Mouse (Mus musculus) induced T-regulatory cell, adult 2 months (primary cell): ENCODE data around the gene Aagab.

ENCODE experiments used
- DNase-seq: peaks from one replicate; pipeline ENCODE4 v3.0.0-alpha.2; 2012; ENCODE audit warnings: low read depth

Aagab gene

DNA sequence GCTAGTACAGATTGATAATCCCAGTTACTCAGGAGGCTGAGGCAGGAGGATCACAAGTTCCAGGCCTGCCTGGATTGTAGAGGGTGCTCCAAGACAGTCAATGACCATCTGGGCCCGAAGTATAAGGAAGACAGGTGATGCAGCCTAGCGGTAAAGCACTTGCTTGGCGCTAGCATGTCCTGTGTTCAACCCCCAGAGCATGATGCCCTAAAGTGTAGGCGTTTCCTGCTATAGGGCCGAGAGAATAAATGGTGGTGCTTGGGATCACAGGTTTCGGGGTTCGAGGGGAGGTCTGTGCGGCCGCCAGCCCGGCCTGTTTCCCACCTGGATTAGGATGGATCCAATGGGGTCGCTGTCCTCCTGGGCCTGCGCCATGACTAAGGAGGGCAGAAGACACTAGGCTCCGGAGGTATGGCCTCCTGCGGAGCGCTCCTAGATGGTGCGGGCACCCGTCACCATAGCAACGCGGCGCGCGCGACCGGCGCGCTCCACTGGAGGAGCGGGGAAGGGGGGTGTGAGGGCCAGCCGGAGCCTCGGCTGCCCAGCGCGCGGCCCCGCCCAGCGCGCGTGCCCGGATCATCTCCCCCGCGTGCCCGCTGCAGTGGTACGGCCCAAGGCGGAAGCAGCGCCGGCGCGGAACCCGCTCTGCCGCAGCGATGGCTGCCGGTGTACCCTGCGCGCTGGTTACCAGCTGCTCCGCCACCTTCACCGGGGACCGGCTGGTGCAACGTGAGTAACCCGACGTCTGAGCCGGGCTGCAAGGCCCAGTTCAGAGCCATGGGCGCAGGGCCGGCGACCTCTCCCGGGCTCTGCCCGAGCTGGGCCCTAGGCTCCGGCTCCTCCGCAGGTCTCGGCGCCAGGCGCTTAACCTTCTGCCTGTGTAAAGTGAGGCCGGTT, at the start of gene Aagab, which contains the start of gene Iqch:
Gene Aagab (plus strand): TSS at position 618 of the 897 bp plus-strand sequence.
Gene Iqch (minus strand): TSS at position 451 of the 897 bp plus-strand sequence.
- peak; percentile 98 for DNase-seq

DNA sequence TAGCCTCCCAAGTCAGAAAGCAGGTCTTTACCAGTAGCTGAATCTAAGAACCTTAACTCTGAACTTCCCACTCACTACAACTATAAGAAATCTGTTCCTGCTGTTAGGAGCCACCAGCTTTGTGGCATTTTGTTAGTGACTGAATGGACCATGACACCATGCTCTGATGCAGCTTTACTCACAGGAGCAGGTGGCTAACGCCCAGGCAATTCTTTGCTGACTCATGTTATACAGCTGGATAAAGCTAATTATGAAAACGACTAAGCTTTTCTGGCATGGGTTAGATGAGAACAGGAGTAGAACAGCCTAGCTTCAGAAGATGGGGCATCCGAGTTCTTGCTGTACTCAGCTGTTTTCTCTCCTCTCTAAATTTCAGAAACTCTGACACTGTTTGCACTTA, 48.8 kb upstream of the Aagab start:
- no peak for DNase-seq

DNA sequence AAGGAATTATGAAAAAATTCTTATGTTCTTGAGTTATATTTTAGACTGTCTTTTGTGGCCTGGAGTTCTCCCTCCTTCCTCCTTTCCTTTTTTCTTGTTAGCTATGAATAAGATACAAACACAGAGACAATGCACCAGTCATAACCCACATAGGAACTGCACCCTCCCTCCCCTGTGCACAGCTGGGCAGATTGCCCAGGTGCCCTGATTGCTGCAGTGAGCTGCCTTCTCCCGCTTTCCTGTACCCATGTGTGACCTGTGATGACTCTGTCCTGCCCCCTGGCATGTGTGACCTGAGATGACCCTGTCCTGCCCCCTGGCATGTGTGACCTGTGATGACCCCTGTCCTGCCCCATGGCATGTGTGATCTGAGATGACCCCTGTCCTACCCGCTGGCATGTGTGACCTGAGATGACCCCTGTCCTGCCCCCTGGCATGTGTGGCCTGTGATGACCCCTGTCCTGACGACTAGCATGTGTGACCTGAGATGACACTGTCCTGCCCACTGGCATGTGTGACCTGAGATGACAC, 46.9 kb upstream of the Aagab start:
- DNase-seq: no peak

DNA sequence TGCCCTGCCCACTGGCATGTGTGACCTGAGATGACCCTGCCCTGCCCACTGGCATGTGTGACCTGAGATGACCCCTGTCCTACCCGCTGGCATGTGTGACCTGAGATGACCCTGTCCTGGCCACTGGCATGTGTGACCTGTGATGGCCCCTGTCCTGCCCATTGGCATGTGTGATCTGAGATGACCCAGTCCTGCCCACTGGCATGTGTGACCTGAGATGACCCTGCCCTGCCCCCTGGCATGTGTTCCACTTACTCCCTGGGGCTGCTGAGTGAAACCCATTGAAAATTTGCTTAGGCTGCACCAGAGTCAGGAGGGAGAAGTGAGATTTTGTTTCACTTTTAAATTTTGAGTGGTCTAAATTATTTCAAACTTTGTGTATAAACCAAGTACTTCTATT, 46.1 kb upstream of the Aagab start:
- no peak for DNase-seq

DNA sequence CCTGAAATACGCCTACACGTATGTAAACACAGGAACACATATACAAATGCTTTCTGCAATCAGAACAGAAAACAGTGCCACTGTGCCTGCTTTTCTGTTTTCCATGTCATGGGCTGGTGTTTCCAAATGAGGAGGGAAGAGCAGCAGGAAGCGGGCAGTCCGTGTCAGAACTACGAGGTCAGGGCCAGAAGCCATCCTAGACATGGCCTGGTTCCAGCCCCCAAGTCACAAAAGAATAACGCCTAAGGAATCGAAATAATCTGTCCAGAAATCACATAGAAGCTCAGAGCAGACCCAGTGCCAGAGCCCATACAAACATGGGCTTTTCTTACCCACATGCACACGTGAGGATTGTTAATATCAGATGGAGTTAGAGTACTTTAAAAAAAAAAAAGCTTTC, 45.5 kb upstream of the Aagab start:
- DNase-seq: no peak

DNA sequence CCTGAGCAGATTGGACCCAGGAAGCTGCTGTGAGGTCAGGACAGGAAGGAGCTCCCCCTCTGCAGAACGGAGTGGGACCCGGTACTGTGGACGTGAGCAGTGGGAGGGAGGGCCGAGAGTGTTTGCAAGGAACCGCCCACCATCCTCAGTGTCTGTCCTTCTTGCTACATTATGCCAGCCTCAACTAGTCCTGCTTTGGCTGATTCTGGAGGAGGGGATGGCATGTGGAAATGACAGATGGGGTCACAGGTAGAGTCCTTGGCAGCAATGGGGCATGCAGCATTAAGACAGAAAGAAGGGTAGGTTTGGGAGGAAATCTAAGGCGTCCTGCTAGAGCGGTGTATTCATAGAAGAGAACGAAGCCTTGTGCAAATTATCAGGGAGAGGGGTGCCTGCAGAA, 40.5 kb upstream of the Aagab start:
- no peak for DNase-seq

DNA sequence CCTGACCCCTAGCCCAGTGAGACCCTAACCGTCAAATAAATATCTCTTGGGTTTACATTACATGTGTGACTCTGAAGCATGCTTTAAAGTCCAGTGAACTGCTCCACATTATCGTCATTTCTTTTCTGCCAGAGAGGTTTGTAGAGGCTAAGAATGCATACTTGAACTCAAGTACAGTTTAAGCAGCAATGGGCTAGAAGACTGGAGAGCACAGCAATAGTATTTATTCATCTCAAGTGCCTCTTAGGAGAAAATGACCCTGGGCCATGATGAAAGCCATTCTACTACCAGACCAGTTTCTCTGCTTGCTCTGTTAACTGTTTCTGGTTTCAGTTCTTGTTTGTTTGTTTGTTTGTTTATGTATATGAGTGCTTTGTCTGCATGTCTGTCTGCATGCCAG, 39.0 kb upstream of the Aagab start:
- DNase-seq: no peak

DNA sequence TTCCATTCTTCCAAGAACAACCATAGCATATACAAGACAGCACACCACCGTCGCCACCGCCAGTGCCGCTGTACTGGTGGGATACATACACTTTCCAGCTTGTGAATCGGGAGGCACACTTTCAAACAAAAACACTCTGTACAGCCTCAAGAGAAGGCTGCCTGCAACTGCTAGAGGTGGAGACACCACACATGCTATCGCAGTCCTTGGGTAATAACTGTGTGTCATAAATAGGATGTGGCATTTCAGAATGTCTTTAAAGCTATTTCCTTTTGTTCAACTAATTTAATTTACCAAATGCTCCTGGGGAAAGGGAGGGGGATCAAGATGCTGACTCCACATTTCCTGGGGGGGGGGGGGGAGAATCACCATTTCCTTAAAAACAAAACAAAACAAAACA, 34.1 kb upstream of the Aagab start:
- DNase-seq: no peak

DNA sequence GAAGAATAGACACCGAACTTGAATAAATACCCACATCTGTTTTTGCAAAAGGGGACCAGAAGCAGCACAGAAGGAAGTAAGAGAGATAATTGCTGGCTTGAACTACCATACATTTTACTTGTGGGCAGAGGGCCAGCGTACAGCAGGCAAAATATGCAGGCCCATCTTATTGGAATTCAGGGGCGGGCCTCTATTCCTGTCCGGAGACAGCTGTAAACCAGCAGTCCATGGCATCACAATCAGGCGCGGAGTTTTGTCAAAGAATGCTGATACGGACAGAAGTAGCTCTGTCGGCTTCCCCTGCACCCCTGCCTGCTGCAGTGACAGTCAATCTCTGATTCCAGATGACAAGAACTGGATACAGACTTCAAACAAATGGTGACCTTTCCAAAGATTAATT, 33.7 kb upstream of the Aagab start:
- no peak for DNase-seq

DNA sequence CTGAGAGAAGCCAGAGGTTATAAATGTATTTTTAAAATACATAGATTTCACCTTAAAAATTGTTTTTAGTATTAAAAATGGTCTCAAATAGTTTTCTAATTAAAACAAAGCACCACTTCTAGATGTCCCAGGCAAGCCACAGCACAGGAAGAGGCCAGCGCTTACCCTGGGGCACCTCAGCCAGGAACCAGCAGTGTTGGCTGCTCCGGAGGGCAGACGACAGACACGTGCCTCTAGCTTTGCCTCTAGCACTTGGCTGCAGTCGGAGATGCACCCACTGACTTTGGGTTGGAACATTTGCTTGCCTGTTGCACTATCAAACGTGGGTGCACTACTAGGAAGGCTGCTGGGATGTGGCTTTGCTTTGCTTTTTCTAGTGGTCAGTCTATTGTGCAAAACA, 30.6 kb upstream of the Aagab start:
- no peak for DNase-seq

DNA sequence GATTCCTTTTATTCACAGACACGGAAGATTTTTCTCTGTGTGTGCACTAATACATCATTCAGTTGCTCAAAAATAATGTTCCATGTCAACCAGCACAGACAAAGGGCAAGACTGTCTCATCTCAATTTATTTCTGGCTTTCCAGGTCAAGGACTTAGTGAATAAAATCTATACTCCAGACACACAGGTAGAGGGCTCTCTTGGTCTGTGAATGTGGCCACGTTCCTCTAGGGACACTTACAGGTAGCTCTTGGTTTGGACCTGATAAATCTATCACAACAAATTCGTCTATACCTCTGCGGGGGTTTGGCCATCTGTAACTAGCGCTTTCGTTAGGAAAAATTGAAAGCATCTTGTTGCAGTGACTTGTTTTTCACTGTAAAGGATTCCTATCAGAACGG, 29.6 kb upstream of the Aagab start:
- DNase-seq: no peak

DNA sequence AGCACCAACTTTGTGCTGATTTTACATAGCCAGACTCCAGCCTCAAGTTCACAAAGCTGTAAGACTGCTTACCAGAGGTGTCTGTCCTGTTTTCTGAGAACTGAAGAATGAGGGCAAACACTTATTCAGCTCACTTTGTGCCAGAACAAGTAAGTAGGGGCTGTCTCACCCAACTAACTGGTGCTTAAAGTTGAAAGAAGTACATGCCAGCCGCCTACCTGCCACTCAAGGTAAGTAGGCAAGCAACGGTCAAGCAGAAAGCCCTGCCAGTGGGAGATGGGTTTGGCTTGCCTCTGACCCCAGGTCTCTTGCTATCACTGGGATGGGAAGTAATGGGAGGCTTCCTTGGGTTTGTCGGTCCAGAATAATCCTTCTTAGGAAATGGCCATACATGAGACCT, 25.0 kb upstream of the Aagab start:
- DNase-seq: no peak

DNA sequence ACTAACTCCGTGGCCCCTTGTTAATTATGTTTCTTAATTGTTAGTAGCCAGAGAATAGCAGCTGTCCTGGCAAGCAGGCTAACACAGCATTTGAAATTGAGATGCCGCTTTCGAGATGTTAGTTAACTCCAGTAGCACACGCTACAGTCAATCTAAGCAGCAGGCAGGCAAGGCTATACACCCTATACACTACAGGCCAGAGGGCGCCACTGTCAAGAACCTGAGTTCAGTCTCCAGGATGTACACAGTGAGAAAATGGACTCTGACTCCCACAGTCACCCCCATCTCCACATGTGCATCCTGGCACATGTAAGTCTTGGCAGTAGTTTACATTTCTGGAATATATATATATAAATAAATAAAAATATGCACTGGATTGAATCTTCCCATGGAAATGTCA, 22.8 kb upstream of the Aagab start:
- peak; percentile 12 for DNase-seq

DNA sequence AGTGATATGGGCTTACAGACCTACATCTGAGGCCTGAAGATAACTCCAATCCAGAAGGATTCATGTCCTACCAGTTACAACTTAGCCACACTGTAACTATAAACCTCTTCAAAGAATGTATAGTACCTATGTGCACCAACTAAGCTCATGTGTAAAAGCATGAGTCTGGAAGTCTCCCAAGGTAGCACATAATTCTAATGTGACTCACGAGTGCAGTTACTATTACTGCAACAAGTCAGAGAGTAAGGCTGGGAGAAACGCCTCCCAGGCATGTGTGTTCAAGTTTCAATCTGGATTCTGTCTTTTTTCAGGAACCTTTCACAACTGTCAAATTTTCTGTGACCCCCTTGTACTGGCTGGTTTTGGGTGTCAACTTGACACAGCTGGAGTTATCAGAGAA, 22.4 kb upstream of the Aagab start:
- DNase-seq: no peak

DNA sequence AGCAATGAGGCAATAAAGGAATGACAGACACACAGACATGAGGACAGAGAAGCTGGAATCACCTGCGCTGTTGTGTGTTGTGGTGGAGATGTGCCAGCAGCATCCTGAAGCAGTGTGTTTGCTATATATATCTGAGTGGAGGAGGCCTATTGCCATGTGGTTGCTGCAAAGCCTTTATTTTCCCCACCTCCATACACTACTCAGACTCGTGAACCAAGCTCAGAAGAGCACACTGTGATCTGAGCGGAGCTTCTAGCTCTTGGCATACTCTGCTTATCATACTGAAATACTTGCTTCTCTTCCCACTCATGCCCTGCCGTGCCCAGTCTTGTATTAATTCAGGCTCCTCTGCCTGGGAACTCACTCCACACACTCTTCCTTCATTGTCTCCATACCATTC, 20.7 kb upstream of the Aagab start:
- no peak for DNase-seq

DNA sequence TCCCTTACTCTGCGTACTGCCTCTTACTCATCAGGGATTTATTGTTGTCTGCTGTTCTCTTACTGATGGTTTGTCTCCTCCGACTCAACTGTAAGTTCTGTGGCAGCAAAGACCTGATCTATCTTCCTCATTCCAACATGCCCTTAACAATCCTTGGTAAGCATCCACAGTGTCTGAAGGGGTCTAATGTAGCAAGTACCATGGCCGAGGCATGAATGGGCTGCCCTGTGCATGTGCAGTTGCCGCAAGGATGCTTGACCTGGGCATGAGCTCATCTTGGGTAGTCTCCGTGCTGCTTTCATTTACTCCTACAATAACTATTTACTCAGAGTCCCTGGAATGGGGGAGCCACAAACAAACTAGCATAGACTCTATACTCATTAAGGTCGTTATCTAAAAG, 17.2 kb upstream of the Aagab start:
- no peak for DNase-seq

DNA sequence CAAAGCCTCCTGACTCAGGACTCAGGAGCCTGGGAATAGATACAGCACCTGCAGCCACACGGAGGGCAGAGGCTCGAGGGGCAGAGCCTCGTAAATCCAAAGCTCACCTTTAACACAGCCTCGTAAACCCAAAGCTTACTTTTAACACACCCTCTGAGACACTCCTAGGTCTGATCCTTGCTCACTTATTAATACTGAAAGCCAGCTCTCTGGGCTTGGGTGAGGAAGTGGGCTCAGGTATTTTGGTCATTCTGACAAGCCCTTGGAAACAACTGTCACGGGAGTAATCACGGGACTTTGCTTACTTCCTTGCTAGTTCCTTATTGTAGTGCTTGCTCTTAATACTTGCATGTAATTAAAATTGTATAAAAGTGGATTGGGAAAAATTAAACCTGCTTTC, 13.3 kb upstream of the Aagab start:
- no peak for DNase-seq

DNA sequence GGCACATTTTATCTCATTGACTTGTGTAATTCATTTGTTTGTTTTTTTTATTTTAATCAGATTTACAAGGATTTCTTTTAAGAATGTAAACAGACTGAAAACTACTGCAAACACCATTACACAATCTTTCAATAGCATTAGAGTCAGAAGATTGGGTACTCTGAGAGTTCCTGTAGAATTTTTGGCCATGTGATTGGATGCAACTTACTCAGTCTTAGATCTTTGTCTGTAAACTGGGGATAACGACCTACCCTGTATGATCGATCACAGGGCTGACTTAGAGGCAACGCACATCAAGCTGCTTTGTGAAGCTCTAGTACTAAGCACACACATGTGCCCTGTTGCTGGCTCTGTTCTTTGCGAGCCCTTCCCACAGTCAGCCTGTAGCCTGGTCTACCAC, 11.9 kb upstream of the Aagab start:
- DNase-seq: no peak

DNA sequence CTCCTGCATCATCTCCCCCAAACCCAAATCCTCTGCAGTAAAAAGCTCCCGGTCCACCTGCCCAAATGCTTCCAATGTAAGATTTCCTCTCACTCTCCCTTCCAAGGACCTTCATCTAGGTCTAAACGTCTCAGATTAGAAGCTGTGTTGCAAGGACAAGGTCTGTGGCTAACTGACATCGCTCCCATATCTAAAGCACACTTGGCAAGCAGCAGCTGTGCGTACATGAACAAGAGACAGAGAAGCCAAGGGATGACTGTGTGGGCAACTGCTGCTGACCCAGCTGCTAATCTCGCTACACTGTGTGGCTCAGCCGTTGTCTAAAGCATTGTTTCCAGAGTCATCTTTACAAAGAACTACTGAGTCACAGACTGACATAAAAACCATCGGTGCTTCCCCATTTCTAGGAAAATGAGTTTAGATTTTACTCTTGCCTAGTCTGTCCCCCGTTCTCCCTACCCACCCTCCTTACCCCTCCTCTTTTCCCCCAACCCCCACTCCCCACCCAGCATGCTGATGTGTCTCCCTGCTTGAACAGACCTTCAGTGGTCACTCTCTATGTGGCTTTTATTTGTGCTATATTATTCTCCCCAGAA, 10.7 kb upstream of the Aagab start:
- no peak for DNase-seq

DNA sequence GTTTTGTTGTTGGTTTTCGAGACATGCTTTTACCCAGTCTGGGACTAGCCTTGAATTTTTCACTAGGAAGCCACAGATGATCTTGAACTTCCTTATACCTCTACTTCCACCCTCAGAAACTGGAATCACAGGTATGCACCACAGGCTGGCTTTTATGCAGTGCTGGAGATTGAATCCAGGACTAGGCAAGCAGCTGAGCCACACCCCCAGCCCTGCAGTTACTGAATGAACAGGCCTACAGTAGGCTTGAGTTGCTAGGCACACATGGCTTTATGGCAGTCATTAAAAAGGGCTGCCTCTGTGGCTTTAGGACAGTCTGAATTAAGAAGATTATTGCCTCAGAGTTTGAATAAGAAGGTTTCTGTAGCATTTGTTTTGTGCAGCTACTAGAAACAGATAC, 7.4 kb upstream of the Aagab start:
- DNase-seq: no peak

DNA sequence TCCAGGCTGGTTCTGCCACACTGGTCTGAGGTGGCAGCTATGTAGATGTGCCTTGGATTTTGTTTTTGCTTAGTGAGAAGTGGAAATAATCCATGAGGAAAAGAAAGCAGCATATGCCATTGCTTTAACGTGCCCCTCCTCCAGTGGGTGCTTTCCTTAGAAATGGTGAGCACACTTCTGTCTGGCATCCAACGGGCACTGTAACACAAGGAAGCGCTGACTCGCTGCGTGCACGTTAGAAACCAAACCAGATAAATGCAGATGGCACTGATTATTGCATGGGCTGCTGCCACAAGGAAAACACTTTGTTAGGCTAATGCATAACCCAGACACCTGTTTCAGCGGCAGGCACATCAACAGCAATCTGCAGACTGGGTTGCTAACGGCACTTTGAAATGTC, 6.8 kb upstream of the Aagab start:
- no peak for DNase-seq

DNA sequence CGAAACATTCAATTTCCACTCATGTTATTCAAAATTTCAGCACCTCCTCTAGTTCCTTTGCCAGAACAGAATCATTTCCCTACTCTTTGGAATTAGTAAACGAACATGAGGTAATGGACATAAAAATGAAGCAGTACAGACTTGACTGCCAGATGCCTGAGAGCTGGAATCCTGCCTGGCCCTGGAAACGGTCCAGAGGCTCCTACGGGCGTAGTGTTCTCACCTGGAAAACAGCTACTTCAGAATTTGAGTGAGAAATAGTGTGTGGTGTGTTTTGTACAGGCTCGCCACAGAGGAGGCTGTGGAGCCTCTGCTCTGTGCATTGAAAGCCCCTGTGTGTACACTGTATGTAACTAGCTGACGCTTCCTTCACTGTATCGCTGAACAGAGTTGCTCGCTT, 5.8 kb upstream of the Aagab start:
- no peak for DNase-seq

DNA sequence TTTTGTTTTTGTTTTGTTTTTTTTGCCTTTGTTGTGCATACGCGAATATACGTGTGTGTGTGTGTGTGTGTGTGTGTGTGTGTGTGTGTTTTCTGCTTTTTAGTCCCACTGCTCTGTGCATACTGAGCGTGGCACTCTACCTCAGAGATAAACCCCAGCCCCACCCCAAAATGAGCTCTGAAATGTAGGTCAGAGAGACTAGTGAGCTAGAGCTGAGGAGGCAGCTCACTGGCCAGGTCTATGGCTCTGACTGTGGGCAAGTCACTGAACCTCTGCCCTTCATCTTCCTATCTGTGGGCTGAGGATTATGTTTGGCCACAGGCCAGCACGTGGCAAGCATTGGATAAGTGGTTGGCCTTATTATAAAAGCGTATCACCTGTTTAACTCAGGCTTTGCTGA, 1.4 kb downstream of the Aagab start:
- peak; percentile 34 for DNase-seq

DNA sequence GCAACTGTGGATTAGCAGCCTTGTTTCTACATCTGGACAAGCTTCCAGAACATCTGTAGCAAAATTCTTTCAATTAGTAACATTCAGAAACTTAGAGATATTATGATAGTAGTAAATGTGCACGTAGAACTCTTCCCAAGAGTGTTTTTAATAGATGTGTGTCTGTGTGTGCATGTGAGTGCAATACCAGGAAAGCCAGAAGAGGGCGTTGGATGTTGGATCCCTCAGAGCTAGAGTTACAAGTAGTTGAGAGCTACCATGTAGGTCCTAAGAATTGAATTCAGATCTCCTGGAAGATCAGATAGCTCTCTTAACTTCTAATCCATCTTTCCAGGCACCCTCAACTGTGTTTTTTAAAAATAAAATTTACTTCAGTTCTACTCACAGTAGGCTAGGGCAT, 4.1 kb downstream of the Aagab start:
- peak; percentile 48 for DNase-seq
